Mouse (Mus musculus) liver, adult 2 months (tissue): Measurements from ENCODE around the gene Itgb3bp.

Source experiments
- CTCF ChIP-seq: fragments of 200-500 bp; IDR thresholded peaks from 2 replicates; pipeline ENCODE4 v1.5.1; 2011; ENCODE audit warnings: low read depth, low read length, control low read depth
- POLR2A ChIP-seq: fragments of 200-500 bp; IDR thresholded peaks from 2 replicates; pipeline ENCODE4 v1.6.1; 2011; ENCODE audit warnings: low read length, control low read depth; ENCODE audit not compliant: insufficient read depth; ENCODE audit errors: extremely low read depth

DNA sequence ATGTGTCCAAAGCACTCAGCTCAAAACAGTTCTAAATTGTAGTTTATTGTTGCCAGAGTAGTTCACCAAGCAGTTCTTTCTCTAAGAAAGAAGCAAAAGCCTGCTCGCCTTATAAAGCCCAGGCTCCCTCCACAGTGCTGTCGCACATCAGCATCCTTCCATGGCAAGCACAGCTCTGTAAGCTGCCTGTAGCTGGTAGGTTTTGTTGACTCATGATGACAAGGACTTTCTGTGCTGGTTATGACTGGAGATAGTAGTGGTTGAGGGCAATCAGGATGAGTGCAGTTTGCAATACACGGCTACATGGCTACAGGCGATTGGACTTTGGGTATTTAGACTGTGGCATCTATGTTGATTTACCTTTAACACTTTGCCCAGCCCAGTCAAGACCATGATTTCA lies 3.2 kb downstream of the Itgb3bp start:
- TF ChIP-seq POLR2A: no peak
- TF ChIP-seq CTCF: no peak
